Mouse (Mus musculus): ENCODE measurements around the gene Rnase10. TPM values are rescaled to one million over a fixed set of nuclear protein-coding genes. Genes with fewer than 3 reads are reported as not detected.
A peak's percentile ranks its signal among the peaks of the same experiment; 100 is the strongest.
"Not testable (repeated sequence)": the region's sequence is repeated elsewhere in the genome, so short reads cannot be mapped to it uniquely, and the experiment has no call there.

The Rnase10 gene
- total RNA-seq, 2 experiments from 2014 or later, result not detected

GRCm38 (mm10) chr14:51008781-51009180 lies 1.2 kb downstream of the Rnase10 start:
- DNase-seq (ENCODE audit: low spot score in 2 of 2), result no peak

GRCm38 (mm10) chr14:51009572-51009971 lies 2.0 kb downstream of the Rnase10 start:
- no peak for DNase-seq (ENCODE audit: low spot score in 2 of 2)

GRCm38 (mm10) chr14:51014724-51015123 lies 7.2 kb downstream of the Rnase10 start:
- DNase-seq (ENCODE audit: low spot score in 2 of 2), result not testable (repeated sequence)

GRCm38 (mm10) chr14:51015780-51016179 lies 8.2 kb downstream of the Rnase10 start:
- DNase-seq (ENCODE audit: low spot score in 2 of 2), result no peak

GRCm38 (mm10) chr14:51017256-51017655 lies 9.7 kb downstream of the Rnase10 start:
- no peak for DNase-seq (ENCODE audit: low spot score in 2 of 2)

GRCm38 (mm10) chr14:51023457-51023856 lies 15.9 kb downstream of the Rnase10 start:
- no peak for DNase-seq (ENCODE audit: low spot score in 2 of 2)

GRCm38 (mm10) chr14:51024820-51025219 lies 17.3 kb downstream of the Rnase10 start:
- DNase-seq (ENCODE audit: low spot score in 2 of 2), result no peak

GRCm38 (mm10) chr14:51026391-51027133 lies 19.0 kb downstream of the Rnase10 start:
- peak; percentile 22 to 87 for DNase-seq (ENCODE audit: low spot score in 2 of 2)

- no peak for DNase-seq (ENCODE audit: low spot score in 2 of 2)
These were observed 20.0 kb downstream of the Rnase10 start for GRCm38 (mm10) chr14:51027387-51028155.

GRCm38 (mm10) chr14:51035206-51035605 lies 27.7 kb downstream of the Rnase10 start:
- no peak for DNase-seq (ENCODE audit: low spot score in 2 of 2)

GRCm38 (mm10) chr14:51036214-51036613 lies 28.7 kb downstream of the Rnase10 start:
- DNase-seq (ENCODE audit: low spot score in 2 of 2), result no peak

- DNase-seq (ENCODE audit: low spot score in 2 of 2), result no peak
These were observed 34.2 kb downstream of the Rnase10 start, which contains the start of gene Rnase9 for GRCm38 (mm10) chr14:51041769-51042168. Rnase9 (minus strand) TSS chr14:51041869.

- no peak for DNase-seq (ENCODE audit: low spot score in 2 of 2)
These were observed 40.3 kb downstream of the Rnase10 start for GRCm38 (mm10) chr14:51047846-51048245.

- no peak for DNase-seq (ENCODE audit: low spot score in 2 of 2)
These were observed 42.5 kb downstream of the Rnase10 start, which contains the start of gene Rnase11 for GRCm38 (mm10) chr14:51050063-51050462. Rnase11 (minus strand) TSS chr14:51050163.

- DNase-seq (ENCODE audit: low spot score in 2 of 2), result no peak
These were observed 44.4 kb downstream of the Rnase10 start for GRCm38 (mm10) chr14:51051941-51052340.

- DNase-seq (ENCODE audit: low spot score in 2 of 2), result no peak
These were observed 45.6 kb downstream of the Rnase10 start for GRCm38 (mm10) chr14:51053176-51053575.

- no peak for DNase-seq (ENCODE audit: low spot score in 2 of 2)
These were observed 47.0 kb downstream of the Rnase10 start for GRCm38 (mm10) chr14:51054243-51055237.

- DNase-seq (ENCODE audit: low spot score in 2 of 2), result no peak
These were observed 49.9 kb downstream of the Rnase10 start, which contains the start of gene Rnase12 for GRCm38 (mm10) chr14:51057401-51057831. Rnase12 (minus strand) TSS chr14:51057661.
